Mouse (Mus musculus) lung, adult 18-20 months (tissue): Measurements from ENCODE around the gene Bicra.

ENCODE experiments used
- DNase-seq, 2 experiments: peaks; one replicate each; pipeline ENCODE4 v3.0.0; 2022; ENCODE audit warnings: mixed read lengths in 2 of 2

Bicra gene

GRCm38 (mm10) chr7:16013722-16014275 lies 33.9 kb downstream of the Bicra start:
- DNase-seq, result no peak

DNA sequence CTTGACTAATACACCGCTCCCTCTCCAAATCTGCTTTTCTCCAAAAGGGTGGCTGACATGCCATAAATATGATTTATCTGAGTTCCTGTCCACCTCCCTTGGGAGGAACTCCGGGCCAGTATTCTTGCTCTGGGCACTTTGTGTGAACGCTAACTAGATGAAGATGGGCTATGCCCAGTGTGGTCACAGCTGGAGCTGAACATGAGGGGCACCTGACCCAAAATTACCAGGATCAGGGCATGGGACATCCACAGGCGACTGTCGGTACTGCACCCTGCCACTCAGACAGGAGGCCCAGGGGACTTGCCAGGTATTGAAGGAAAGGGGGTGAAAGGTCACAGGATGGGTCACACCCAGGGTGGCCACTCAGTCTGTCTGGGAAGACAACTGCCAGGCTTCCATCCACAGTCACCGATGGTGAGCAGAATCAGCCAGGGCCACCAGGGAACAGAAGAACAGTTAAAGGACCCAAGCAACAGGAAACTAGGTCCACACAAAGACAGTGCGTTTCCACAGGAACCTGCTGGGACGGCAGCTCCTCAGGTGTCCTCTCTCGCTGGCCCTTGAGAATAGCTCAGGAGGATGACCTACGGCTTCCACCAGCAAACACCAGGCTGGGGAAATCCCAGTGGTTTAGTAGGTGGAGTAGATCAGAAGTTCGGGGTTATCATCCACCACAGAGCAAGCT lies 35.0 kb downstream of the Bicra start:
- DNase-seq, result peak in 1 of 2 experiments; percentile 35

DNA sequence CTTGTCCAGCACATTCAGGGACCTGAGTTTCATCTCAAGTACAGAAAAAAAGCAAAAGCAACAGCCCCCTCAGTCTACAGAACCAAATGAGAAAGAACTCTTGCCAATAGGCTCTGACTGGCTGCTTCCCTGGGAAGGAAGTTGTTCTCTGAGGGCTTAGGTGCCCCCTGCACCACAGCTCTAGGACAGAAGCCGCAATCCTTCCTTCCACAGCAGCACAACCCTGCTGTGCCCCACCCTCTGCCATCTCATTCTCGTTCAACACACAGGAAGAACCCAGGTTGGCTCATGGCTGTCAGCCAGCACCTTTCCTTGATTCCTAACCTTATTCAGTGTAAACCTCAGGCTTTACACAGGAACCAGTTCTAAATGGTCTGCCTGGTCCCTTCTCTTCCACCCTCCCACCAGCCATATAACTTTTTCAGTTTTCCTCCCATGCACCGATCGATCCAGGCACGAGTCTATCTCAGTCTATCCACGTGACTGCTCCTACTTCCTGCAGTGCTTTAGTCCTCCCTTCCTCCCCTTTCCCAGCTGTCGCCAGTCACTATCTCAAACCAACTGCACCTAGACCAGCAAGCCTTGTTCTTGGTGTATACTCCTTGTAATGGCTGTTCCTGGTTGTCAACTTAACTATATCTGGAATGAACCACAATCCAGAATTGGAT lies 36.2 kb downstream of the Bicra start:
- DNase-seq, result no peak

GRCm38 (mm10) chr7:16010649-16011048 lies 37.1 kb downstream of the Bicra start:
- no peak for DNase-seq

GRCm38 (mm10) chr7:16009636-16010035 lies 38.1 kb downstream of the Bicra start:
- DNase-seq, result no peak

- DNase-seq, result no peak
Observed at GRCm38 (mm10) chr7:16005020-16005419, 42.7 kb downstream of the Bicra start.

DNA sequence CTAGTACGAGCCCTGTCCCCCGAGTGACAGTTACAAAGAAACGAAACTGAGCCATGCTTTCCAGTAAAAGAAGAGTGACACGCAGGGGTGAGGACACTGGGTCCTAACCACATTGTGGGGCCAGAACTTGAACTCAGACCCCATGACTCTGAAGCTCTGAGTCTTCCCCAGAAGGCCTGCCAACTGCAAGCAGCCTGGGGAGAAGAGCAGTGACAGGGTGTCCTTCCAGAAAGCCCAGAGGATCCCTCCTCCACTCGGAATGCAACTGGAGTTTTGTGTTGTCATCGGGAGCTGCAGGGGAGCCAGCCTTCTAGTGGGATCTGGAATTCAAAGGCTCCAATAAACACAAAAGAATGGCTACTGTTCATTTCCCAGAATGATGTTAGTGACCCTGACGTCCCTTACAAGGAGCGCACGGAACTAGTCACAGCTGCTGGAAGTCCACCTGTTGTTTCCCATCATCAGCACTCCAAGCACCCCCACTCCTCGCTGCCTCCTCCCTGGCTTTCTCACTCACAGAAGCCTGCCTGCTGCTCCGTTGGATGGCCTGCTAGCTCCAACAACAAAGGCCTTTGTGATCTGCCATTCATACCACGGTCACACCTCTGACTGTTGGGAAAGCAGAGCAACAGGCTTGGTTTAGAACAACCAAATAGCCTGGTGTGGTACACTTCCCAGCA lies 43.4 kb downstream of the Bicra start:
- DNase-seq, result no peak

DNA sequence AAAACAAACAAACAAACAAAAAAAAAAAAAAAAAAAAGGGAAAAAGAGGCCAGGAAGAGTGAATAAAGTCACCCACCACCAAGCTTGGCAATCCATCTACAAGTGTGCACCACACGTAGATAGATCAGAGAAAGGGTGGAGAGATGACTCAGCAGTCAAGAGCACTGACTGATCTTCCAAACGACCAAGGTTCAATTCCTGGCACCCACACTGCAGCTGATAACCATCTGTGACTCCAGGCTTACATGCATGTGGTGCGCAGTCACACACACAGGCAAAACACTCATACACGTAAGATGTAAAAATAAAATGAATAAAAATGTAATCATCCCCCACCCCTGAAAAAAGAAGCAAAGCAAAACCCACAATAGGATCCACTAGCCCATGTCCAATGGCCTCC lies 44.7 kb downstream of the Bicra start:
- no peak for DNase-seq

GRCm38 (mm10) chr7:16002171-16002570 lies 45.5 kb downstream of the Bicra start:
- DNase-seq, result peak; percentile 67 to 71

DNA sequence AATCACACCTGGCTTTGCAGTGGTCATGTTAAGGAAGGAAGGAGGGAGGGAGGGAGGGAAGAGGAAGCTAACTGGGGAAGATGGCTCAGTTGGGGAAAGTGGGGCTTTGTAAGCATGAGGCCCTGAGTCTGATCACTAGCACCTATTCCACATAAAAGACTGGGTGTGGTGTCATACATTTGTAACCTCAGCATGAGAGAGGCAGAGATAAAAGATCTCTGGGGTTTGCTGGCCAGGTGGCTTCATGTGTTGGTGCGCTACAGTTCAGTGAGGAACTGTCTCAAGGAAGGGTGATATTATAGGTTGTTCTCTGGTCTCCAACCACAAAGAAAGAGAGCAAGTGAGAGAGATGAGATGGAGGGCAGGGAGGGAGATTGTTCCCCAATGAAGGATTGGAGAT lies 46.0 kb downstream of the Bicra start:
- no peak for DNase-seq

- DNase-seq, result no peak
Observed at GRCm38 (mm10) chr7:15993789-15994188, 53.9 kb downstream of the Bicra start.

DNA sequence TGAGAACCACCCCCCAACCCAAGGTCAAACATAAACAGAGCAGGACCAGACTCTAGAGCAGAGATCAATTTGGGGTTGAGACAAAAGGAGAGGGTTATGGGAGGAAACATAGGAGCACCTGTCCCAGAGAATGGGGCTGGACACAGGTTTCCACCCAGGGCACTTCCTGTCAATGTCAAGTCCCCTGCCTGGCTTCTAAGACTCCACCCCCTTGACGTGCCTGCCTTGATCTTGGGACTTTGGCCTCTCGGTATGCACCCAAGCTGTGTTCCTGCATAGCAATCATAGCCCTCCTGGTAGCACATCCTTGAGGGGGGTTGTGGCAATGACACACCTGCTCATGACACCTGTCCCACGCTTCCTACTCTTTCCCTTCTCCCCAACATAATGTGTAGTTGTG lies 54.6 kb downstream of the Bicra start:
- DNase-seq, result no peak

DNA sequence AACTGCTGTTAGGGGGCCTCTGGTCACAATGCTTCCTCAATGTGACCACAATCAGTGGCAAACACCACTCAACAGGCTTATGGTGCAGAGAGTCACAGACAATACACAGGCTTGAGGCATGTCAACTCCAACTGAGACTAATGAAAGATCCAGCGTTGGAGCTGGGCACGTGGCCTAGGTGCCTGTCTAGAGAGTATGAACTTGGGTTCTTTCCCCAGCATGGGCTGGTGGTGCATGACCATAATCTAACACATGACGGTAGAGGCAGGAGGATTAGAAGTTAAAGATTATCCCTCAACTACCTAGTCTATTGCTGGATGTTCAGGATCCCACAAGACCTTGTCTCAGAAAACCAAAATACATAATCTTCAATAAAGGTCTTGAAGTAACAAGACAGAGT lies 56.0 kb downstream of the Bicra start:
- no peak for DNase-seq

DNA sequence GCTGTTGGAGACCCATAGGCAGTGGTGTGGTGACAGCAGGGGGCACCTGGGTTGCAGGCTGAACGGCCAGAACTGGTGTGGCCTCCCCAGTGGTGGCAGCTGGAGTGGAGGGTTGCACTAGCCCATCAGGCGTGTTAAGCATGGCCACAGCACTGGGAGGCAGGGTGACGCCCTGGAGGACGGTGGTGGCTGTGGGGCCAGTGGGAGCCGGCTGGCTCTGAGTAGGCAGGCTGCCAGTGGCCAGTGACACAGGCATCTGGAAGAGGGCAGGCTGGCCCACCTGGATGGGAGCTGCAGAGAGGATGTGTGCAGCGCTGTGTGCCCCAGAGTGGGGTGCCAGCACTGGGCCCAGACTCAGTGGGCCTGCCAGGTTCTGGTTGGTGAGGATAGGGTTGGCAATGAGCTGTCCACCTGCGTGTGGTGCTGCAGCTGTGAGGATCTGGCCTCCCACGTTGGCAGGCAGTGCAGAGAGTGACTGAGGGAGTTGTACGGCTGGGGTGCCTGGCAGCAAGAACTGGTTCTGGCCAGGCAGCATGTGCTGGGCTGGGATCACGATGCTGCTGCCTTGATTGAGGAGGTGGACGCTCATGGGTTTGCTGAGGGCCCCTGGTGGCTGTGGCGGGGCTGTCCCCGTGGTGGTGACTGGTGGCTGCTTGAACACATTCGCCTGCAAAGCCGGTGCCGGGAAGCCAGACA lies 59.9 kb downstream of the Bicra start:
- no peak for DNase-seq

DNA sequence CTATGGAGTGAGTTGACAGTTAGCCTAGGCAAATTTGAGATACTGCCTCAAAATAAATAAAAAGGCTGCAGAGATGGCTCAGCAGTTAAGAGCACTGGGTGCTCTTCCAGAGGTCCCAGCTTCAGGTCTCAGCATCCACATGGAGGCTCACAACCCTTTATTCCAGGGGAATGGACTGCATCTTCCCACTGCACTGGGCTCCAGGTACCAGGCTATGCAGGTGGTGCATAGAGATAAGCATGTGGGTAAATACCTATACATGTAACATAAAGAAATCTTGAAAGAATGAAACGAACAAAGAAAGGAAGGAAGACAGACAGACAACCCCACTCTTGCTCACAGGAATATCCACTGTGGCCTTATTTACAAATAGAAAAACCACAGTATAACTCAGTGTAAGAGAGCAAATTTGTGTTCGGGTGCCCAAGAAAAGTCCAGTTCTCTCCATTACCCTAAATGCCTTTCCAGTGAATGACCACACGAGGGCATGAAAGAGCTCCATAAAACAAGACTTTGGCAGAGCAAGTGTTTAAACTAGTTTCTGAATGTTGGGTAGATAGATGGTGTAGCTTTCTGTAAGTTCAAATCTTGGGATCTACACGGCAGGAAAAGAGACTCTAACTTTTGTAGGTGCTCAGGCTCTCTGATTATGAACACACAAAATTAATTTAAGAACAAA lies 64.9 kb downstream of the Bicra start:
- DNase-seq, result peak in 1 of 2 experiments; percentile 46

- DNase-seq, result no peak
Observed at GRCm38 (mm10) chr7:15981538-15981937, 66.2 kb downstream of the Bicra start.

DNA sequence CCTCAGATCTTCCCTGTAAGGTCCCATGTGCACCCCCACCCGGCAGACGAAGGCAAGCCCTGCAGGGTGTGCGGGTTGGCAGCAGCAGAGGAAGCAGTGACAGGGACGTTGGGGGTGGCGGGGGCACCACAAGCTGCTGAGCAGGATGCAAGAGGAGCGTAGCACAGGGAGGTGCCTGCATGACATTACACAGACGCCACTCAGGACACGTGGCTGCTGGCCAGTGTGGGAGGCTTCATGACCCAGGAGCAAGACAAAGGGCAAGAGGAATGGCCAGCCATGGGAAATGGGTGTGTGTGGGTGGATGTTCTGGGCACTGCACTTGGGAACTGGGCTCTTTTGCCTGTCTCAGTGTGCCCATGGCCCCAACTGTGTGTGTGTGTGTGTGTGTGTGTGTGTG lies 67.5 kb downstream of the Bicra start:
- peak; percentile 82 to 85 for DNase-seq

DNA sequence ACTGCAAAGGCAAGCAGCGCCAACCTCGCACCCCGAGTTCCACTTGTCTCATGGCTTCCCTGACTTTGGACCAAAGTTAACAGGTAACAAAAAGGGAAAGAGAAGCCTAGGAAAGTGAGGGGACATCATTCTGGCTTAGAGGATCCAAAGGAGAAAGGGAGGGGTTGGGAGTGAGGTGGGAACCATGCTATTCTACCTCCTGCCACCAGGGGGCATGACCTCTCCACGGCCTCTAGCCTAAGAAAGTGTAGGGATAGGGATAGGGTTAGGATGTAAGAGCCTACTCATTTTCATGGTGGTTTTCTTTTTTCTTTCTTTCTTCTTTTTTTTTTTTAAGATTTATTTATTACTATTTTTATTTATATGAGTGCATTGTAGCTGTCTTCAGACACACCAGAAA lies 71.8 kb downstream of the Bicra start:
- peak in 1 of 2 experiments; percentile 43 for DNase-seq

DNA sequence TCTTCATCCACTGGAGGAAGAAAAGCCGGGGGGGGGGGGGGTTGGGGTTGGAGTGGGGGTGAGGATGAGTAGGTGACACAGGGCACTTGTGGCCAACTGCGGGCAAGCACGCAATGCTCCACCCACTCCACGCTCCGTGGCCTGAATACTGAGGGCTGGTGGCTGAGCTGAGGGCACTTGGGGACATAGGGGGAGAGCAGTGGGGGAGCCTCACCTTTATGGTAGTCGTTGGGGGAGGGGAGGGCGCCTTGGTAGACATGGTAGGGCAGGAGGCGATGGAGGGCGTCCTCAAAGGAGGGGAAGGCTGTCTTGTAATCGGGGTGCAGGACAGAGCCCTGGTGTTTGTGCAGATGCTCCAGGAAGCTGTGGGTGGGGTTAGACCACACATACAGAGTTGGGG lies 72.3 kb downstream of the Bicra start:
- DNase-seq, result no peak

DNA sequence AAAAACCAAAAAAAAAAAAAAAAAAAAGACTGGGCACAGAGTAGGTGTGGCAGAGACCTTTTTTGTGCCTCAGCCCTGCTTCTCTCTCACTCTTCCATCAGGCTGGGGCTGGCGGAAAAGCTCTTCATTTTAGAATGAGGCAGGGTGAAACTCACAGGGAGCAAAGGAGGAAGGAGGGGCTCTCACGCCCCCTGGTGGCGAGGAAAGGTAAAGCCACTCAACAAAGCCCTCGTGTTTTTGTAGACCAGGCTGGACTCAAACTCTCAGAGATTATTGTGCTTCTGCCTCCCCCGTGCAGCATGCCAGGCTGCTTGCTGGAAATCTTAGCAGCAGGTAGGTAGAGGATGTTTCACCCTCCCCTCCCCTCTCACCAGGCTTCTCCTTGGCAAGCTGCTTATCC lies 73.0 kb downstream of the Bicra start:
- peak; percentile 56 to 67 for DNase-seq

DNA sequence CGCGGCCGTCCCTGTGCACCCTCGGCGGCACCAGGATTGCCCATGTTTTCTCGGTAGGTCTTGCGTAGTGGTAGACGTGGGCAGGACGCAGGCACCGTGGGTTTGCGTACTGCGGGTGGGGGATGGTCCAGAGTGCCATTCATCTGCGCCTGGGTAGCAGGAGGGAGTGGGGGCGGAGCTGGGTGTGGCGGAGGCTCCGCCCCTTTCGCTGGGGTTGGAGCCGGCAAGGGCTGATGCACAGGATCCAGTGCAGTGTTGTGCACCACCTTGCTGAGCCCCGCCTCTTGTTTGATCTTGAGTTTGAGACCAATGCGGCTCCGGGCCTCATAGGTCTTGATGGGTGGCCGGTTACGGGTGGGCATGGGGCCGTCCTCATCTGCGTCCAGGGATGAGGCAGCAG lies 75.5 kb downstream of the Bicra start:
- no peak for DNase-seq

- DNase-seq, result no peak
Observed at GRCm38 (mm10) chr7:15969674-15970073, 78.0 kb downstream of the Bicra start.

DNA sequence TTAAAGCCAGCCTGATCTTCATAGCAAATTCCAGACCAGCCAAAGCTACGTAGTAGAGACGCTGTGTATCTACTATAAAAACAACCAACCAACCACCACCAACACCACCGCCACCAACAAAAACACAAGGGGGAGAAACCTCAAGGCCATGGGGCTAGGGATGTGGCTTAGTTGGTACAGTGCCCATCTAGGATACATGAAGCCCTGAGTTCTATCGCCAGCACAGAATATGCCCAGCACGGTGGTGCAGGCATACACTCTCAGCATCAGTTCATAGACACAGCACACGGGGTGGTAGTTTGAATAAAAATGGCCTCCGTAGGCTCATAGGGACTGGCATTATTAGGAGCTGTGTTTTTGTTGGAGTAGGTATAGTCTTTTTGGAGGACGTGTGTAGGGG lies 79.4 kb downstream of the Bicra start:
- no peak for DNase-seq
